Mouse (Mus musculus): ENCODE data around the gene Ubfd1. TPM values are rescaled to one million over a fixed set of nuclear protein-coding genes. Genes with fewer than 3 reads are reported as not detected.
A peak's percentile ranks its signal among the peaks of the same experiment; 100 is the strongest.

Ubfd1 gene
- total RNA-seq (2017): 24.6 and 24.9 TPM in 2 replicates

DNA sequence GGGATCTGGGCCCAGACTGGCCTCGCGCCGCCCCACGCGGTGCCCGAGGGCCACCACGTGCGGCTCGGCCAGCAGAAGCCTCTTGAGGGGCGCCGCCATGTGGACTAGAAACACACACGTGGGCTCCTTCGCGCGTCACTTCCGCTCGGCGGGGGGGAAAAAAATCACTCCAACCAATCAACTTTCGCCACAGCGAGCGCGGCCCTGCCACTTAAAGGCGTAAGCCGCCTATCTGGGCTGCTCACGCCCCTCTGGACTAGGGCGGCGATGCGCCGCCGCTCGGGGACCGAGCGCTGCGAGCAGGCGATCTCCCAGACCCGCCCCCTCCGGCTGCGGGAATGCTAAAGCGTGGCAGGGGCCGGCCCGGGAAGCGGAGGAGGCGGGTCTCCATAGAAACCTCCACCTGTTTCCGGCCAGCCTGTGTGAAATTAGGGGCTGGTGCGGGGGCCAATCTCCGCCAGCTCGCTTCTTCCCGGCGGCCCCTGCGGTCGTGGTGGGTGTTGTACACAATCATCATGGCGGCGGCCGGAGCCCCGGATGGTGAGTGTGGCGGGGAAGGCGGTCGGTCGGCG lies at the start of gene Ubfd1, which contains the start of gene Ears2:
TSS of gene Ubfd1 (plus strand) at position 231 of the 572 bp plus-strand sequence.
TSS of gene Ears2 (minus strand) at position 319 of the 572 bp plus-strand sequence.
- ATAC-seq (ENCODE audit: extremely low read depth, insufficient number of reproducible peaks, low FRiP score, poor library complexity, severe bottlenecking): peak; percentile 91

GRCm38 (mm10) chr7:122018247-122018646 lies 48.7 kb upstream of the Ubfd1 start:
- peak; percentile 66 for ATAC-seq (ENCODE audit: extremely low read depth, insufficient number of reproducible peaks, low FRiP score, poor library complexity, severe bottlenecking)

DNA sequence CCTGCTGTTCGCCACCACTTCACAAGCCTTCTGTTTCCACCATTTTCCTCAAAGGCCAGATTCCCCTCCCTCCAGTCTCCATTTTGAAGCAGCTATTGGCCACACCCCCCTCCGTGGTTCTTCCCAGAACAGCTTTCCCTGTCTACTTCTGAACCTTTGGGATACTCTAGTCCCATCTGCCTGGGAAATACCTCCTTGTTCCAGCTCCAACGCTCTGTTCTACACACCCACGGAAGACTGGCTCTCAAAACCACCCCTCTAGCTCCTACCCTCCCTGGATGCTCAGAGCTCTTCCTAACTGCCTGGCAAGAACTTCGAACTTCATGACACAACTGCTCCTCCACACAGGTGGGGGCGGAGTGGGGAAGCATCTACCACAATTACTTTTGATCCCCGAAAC lies 48.0 kb upstream of the Ubfd1 start:
- no peak for ATAC-seq (ENCODE audit: extremely low read depth, insufficient number of reproducible peaks, low FRiP score, poor library complexity, severe bottlenecking)

DNA sequence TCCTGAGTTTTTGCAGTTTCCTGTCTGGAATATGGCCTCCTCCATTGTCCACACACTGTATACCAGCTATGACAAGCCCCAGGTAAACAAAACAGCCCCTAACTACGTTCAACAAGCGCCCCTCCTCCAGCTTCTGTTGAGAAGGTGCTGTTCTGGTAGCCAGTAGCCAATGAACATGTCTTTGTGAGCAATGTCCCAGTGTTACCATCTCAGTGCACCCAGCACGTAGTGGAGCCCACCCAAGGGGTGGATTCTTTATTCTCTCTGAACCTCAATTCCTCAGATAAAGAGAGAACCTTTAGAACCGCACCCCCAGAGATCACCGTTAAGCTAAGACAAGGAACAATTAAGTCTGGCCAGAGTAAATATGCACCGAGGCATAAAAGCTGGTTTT lies 46.7 kb upstream of the Ubfd1 start:
- ATAC-seq (ENCODE audit: extremely low read depth, insufficient number of reproducible peaks, low FRiP score, poor library complexity, severe bottlenecking): no peak

GRCm38 (mm10) chr7:122020667-122021354 lies 46.2 kb upstream of the Ubfd1 start, which contains the start of gene Gga2:
Gga2 (minus strand) TSS chr7:122021222.
- ATAC-seq (ENCODE audit: extremely low read depth, insufficient number of reproducible peaks, low FRiP score, poor library complexity, severe bottlenecking): peak; percentile 63

DNA sequence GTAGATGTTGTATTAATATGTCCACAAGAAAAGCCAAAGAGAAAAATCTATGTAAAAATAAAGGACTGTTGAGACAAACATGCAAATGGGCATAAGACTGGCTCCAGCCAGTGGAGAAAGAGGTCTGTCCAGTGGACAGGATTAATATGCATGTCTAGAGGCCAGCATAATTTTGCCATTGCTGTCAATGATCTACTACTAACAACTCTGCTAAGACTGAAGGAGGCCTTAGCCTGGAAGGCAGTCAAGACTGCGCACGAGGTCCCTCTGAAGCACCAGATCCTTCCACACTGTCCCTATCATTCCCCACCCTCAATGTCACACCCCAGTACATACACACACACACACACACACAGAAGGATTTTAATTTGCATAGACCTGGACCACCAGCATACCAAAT lies 44.8 kb upstream of the Ubfd1 start:
- ATAC-seq (ENCODE audit: extremely low read depth, insufficient number of reproducible peaks, low FRiP score, poor library complexity, severe bottlenecking): no peak

DNA sequence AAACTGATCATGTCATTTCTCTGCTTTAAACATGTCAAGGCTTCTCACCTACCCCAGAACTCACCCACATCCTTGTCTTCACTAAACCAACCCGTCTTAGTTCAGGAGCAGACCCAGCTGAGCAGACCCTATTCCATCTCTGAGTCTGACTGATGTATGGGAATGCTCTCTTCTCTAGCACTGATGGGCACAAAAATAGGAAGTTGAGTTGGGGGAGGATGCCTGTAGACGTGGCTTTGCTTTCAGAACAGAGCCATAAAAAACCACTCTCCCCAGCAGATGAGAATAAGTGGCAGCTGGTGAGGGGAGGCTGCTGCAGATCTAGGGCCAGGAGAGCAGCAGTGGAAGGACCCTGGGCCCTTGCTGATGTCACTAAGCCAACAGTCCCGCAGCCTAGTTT lies 33.6 kb upstream of the Ubfd1 start:
- no peak for ATAC-seq (ENCODE audit: extremely low read depth, insufficient number of reproducible peaks, low FRiP score, poor library complexity, severe bottlenecking)

DNA sequence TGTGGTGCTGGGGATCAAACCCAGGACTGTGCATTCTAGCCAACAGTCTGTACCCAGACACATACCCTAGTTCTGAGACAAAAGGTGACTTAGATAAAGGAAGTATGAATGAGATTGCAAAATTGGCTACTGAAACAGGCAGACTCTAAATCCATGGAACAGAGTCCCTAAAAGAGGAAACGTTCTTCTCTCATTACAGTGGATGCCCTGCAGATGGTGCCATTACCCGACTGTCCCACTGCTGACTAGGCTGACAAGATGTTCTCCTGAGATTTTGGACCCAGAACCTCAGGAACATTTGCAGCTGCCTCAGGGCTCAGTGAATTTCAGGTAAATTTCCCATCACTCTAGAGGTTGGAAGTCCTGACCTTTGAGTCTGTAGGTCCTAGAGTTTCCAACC lies 32.6 kb upstream of the Ubfd1 start:
- ATAC-seq (ENCODE audit: extremely low read depth, insufficient number of reproducible peaks, low FRiP score, poor library complexity, severe bottlenecking): no peak

- ATAC-seq (ENCODE audit: extremely low read depth, insufficient number of reproducible peaks, low FRiP score, poor library complexity, severe bottlenecking): no peak
Measured at GRCm38 (mm10) chr7:122044106-122044505, 22.9 kb upstream of the Ubfd1 start.

DNA sequence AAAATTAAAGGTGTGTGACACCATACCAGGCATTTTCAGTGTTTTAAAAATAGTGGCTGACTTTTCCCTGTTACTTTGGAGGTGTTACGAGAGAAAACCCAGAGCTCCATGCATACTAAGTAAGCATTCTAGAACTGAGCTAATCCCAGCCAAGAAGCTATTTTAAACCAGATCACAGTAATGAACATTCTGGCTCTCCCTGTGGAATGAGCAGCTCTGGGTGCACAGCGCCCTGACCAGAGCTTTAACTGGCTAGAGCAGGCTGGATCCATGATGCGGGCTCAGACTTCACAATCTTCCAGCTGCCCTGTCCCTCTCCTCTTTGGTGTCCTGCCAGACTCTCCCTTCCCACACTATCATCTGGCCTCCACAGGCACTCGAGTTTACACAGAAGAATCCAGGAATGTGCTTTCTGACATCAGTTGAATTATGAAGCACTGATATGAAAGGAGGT lies 21.8 kb upstream of the Ubfd1 start:
- ATAC-seq (ENCODE audit: extremely low read depth, insufficient number of reproducible peaks, low FRiP score, poor library complexity, severe bottlenecking): no peak

DNA sequence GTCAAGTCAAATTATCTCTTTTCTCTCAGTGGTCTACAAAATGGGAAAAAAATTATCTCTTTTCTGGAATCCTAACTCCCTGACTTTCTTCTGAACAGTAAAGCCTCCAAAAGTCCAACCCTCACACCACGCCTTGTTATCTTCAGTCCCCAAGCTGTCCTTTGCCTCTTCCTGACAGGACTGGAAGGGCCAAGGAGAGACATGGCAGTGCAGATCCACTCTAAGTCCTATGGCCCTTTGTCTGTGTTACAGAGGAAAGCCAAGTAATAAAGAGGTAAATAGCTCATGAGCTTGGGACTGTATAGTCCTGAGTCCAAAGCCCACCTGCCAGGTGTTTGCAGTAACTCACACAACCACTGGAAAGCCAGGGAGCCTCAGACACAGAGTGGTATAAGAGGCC lies 21.3 kb upstream of the Ubfd1 start:
- no peak for ATAC-seq (ENCODE audit: extremely low read depth, insufficient number of reproducible peaks, low FRiP score, poor library complexity, severe bottlenecking)

DNA sequence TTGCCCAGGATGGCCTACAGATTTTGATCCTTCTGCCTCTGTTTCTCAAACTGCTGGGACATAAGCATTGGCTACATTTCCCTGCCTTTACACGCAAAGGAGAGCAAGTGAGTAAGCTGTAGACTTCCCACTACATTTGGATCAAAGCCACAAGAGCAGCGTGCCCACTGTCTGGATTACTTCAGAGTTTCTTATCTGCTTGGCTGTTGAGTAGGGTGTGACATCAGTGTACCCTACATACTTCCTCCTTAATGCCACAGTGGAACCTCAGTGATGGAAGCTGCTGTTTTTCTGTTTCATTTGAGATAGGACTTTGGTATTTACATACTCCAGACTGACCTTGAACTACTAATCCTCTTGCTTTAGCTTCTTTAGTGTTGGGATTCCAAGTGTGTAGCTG lies 20.2 kb upstream of the Ubfd1 start:
- no peak for ATAC-seq (ENCODE audit: extremely low read depth, insufficient number of reproducible peaks, low FRiP score, poor library complexity, severe bottlenecking)

- no peak for ATAC-seq (ENCODE audit: extremely low read depth, insufficient number of reproducible peaks, low FRiP score, poor library complexity, severe bottlenecking)
Measured at GRCm38 (mm10) chr7:122048191-122048590, 18.8 kb upstream of the Ubfd1 start.

GRCm38 (mm10) chr7:122050834-122051233 lies 16.1 kb upstream of the Ubfd1 start:
- no peak for ATAC-seq (ENCODE audit: extremely low read depth, insufficient number of reproducible peaks, low FRiP score, poor library complexity, severe bottlenecking)

- ATAC-seq (ENCODE audit: extremely low read depth, insufficient number of reproducible peaks, low FRiP score, poor library complexity, severe bottlenecking): no peak
Measured at GRCm38 (mm10) chr7:122056633-122057032, 10.3 kb upstream of the Ubfd1 start.

- ATAC-seq (ENCODE audit: extremely low read depth, insufficient number of reproducible peaks, low FRiP score, poor library complexity, severe bottlenecking): no peak
Measured at GRCm38 (mm10) chr7:122065656-122066055, 1.3 kb upstream of the Ubfd1 start.

- 0 out of 2 replicates have a peak, but pooled peaks have one; percentile 1 for ATAC-seq (ENCODE audit: extremely low read depth, insufficient number of reproducible peaks, low FRiP score, poor library complexity, severe bottlenecking)
Measured at GRCm38 (mm10) chr7:122066102-122066944, 652 bp upstream of the Ubfd1 start.

DNA sequence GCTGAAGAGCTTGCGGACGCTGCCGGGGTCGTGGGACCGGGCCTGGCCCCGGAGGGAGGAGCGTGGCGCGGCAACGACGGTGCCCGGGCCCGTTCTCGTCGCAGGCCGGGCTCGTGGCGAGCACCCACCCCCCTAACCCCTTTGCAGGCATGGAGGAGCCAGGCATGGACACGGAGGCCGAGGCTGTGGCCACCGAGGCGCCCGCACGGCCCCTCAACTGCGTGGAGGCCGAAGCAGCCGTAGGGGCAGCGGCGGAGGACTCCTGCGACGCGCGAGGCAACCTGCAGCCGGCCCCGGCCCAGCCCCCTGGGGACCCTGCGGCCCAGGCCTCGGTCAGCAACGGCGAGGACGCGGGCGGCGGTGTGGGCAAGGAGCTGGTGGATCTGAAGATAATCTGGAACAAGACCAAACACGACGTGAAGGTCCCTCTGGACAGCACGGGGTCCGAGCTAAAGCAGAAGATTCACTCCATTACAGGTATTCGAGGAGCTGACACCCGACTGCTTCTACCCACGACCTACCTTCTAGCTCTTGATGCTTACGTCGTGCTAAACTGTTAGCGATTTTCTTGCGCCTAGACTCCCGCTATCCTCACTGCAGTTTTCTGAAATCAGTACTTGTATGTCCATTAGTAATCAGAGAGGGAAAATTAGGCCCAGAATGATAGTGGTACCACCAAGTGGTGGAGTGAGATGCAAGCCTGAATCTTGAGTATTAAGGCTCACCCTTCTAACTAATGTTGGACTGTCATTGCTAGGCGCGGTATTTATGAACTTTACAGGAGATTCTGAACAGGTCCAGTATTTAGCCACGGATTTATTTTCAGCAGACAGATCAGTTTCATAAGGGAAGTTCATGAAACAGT lies 774 bp downstream of the Ubfd1 start:
- ATAC-seq (ENCODE audit: extremely low read depth, insufficient number of reproducible peaks, low FRiP score, poor library complexity, severe bottlenecking): no peak

DNA sequence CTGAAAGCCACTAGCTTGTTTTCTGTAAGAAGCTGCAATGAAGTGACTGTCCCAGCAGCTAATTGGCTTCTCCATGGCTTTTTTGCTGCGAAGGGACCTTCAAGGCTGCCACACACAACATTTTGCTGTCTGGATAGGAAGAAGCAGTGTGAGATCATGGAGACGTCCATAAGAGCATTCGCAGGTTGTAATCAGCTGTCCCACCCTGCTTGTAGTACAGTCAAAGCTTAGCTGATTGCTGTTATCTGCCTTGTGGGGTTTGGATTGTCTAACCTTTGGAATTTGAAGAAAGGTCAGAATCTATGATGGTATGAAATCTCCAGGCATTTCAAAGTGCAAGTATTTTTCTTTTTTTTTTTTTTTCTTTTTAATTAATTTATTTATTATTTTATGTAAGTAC lies 7.4 kb downstream of the Ubfd1 start:
- ATAC-seq (ENCODE audit: extremely low read depth, insufficient number of reproducible peaks, low FRiP score, poor library complexity, severe bottlenecking): no peak
